10 mouse cellular contexts compared by ENCODE assay signal in genomic region chr19:53851826-53852698, GRCm38 (mm10). TPM values are rescaled to one million over a fixed set of nuclear protein-coding genes. Genes with fewer than 3 reads are reported as not detected.
DNase-seq lines count a peak whose midpoint lies in the region; ATAC-seq and TF ChIP-seq lines count a peak whose summit lies in the region.
"Had no signal": no experiment of that assay in that cellular context is flagged by ENCODE, and none has a peak within 500 bp of the region (broad histone marks: within the 10 kb centered on the region; RNA-seq: fewer than 3 reads in every experiment).

No protein-coding gene starts in this region.

- no peak overlapping the region for H3K4me3 ChIP-seq in lung, embryonic 14.5 days (ENCODE audit: low read depth, low read length)
- no peak overlapping the region for H3K4me3 ChIP-seq in hindbrain, embryonic 15.5 days
- no peak overlapping the region for H3K4me3 ChIP-seq in neural tube, embryonic 15.5 days (replicated peaks)

- no peak for TF ChIP-seq CTCF in lung, embryonic 14.5 days (IDR thresholded peaks at IDR 0.05; ENCODE audit: low read depth)

- no peak overlapping the region for H3K9ac ChIP-seq in lung, embryonic 14.5 days
- no peak overlapping the region for H3K9ac ChIP-seq in hindbrain, embryonic 15.5 days
- H3K9ac ChIP-seq in neural tube, embryonic 15.5 days (replicated peaks) = no peak overlapping the region

- H3K4me1 ChIP-seq in lung, embryonic 14.5 days (ENCODE audit: insufficient read depth) = peaks cover 25% of the 10 kb centered on the region
- peaks cover 54% of the 10 kb centered on the region for H3K4me1 ChIP-seq in hindbrain, embryonic 15.5 days (replicated peaks)
- peaks cover 44% of the 10 kb centered on the region for H3K4me1 ChIP-seq in neural tube, embryonic 15.5 days

- no peak for ATAC-seq in lung, embryonic 14.5 days (ENCODE audit: insufficient read depth)
- peak; percentile 27 for ATAC-seq in hindbrain, embryonic 15.5 days (ENCODE audit: low FRiP score, low read depth)
- ATAC-seq in neural tube, embryonic 15.5 days (ENCODE audit: low FRiP score) = peak; percentile 51; the same call in 1 of the 2 replicates

- peak overlapping the region; percentile 70 for H3K27ac ChIP-seq in lung, embryonic 14.5 days (ENCODE audit: low read depth)
- H3K27ac ChIP-seq in hindbrain, embryonic 15.5 days (replicated peaks) = peak overlapping the region; percentile 86
- peak overlapping the region; percentile 83 for H3K27ac ChIP-seq in neural tube, embryonic 15.5 days (replicated peaks)

- DNase-seq in cerebellum, adult 11-12 months = peak; percentile 41
- DNase-seq in cerebellum, postnatal 4 days (ENCODE audit: low spot score in 2 of 2) = no peak
- no peak for DNase-seq in lung, embryonic 14.5 days
- no peak for DNase-seq in lung, postnatal 10 days
- DNase-seq in adrenal gland, postnatal 36 days = no peak
- DNase-seq in left cerebral cortex, adult 8-10 months (ENCODE audit: low spot score in 2 of 2) = no peak

- H3K9me3 ChIP-seq in lung, embryonic 14.5 days (ENCODE audit: low read depth, low read length) = no peaks in the 10 kb centered on the region
- H3K9me3 ChIP-seq in hindbrain, embryonic 15.5 days = no peaks in the 10 kb centered on the region
- no peaks in the 10 kb centered on the region for H3K9me3 ChIP-seq in neural tube, embryonic 15.5 days (replicated peaks)

- H3K4me2 ChIP-seq in lung, embryonic 14.5 days = no peak overlapping the region
- H3K4me2 ChIP-seq in hindbrain, embryonic 15.5 days = peak overlapping the region; percentile 45
- H3K4me2 ChIP-seq in neural tube, embryonic 15.5 days = peak overlapping the region; percentile 40
- H3K4me2 ChIP-seq: heart, embryonic 11.5 days had no signal

- no peaks in the 10 kb centered on the region for H3K27me3 ChIP-seq in lung, embryonic 14.5 days (ENCODE audit: insufficient read depth, low read length)
- no peaks in the 10 kb centered on the region for H3K27me3 ChIP-seq in hindbrain, embryonic 15.5 days
- H3K27me3 ChIP-seq in neural tube, embryonic 15.5 days (replicated peaks) = 0 out of 2 replicates have a peak, but pooled peaks cover 3% of the 10 kb centered on the region
- H3K27me3 ChIP-seq: Patski had no signal

- H3K36me3 ChIP-seq in lung, embryonic 14.5 days (ENCODE audit: insufficient read depth) = no peaks in the 10 kb centered on the region
- H3K36me3 ChIP-seq in hindbrain, embryonic 15.5 days = no peaks in the 10 kb centered on the region
- no peaks in the 10 kb centered on the region for H3K36me3 ChIP-seq in neural tube, embryonic 15.5 days

- WGBS in lung, embryonic 14.5 days = 77% methylated on average over 14 of the region's 14 CpGs
- WGBS in hindbrain, embryonic 15.5 days = 72% methylated on average over 14 of the region's 14 CpGs
- WGBS in neural tube, embryonic 15.5 days = 76% methylated on average over 14 of the region's 14 CpGs

RNA-seq across cellular contexts. Expression of gene Pdcd4, which starts 40.0 kb away (rescaled TPM):
- 101 and 104 TPM in 2 replicates for polyA plus RNA-seq in lung, embryonic 14.5 days (2014; fragmentation: Nextera tagmentation; extraction: Ambion mirVana)
- polyA plus RNA-seq in hindbrain, embryonic 15.5 days (2015; fragmentation: Nextera tagmentation; extraction: Ambion mirVana) = 58.0 and 60.4 TPM in 2 replicates
- 60.3 and 69.1 TPM in 2 replicates for polyA plus RNA-seq in neural tube, embryonic 15.5 days (2015; fragmentation: Nextera tagmentation; extraction: Ambion mirVana)
- total RNA-seq in adrenal gland, postnatal 36 days (2021) = 100 to 1,000 TPM in 1 of 2 experiments, 10 to 100 TPM in 1; 83.2 to 121 TPM
- total RNA-seq in left cerebral cortex, adult 8-10 months (2022) = 100 to 1,000 TPM in 2 of 4 experiments, 10 to 100 TPM in 2; 95.8 to 102 (median 98.8) TPM
